Mouse (Mus musculus): ENCODE results near the gene Hist1h4f. TPM values are rescaled to one million over a fixed set of nuclear protein-coding genes. Genes with fewer than 3 reads are reported as not detected.
"Not testable (repeated sequence)": the region's sequence is repeated elsewhere in the genome, so short reads cannot be mapped to it uniquely, and the experiment has no call there.

Gene Hist1h4f
- total and polyA plus RNA-seq, 3 experiments = 0.88 to 19.6 (median 14.7) TPM

DNA sequence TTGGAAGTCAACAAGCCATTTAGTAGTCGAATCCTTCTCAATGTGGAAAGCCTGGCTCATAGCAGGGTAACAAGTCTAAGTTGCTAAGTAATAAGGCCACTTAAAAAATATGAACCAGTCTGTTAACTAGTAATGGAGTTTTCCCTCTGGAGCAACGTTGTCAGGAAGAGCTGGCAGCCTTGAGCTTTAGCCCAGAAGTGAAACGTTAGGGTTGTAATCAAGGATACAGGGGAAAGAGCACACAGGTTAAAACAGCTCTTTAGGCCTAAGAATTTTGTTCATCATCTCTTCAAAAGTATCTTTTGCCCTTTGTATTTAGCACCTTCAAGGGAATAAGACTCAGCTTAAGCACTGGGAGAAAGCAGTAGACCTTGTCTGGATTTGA is 695 bp downstream of the Hist1h4f start:
- Histone ChIP-seq H3K36me3 (ENCODE audit: control insufficient read depth, insufficient read depth, low read length) (no peaks in the 10 kb centered on the region), H3K79me2 (replicated peaks; ENCODE audit: control insufficient read depth, insufficient read depth, low read length) (no peaks in the 10 kb centered on the region), H3K4me3 (peak overlapping the region; percentile 49), H3K4me1 (ENCODE audit: control insufficient read depth, insufficient read depth, low read length) (no peaks in the 10 kb centered on the region; the same call in none of the 2 replicates), H3K27ac (peak overlapping the region; percentile 64), H3K27me3 (ENCODE audit: control insufficient read depth, insufficient read depth, low read length) (no peaks in the 10 kb centered on the region), H3K9ac (ENCODE audit: low read depth, low read length) (no peak overlapping the region)
- intact Hi-C loops (cut with DNase I) = no loop called here
- WGBS = 21% methylated on average over 3 of the region's 3 CpGs
- no peak for TF ChIP-seq POLR2A (IDR thresholded peaks at IDR 0.05; ENCODE audit: insufficient read depth, low read depth, low read length)
- TF ChIP-seq EP300 (IDR thresholded peaks at IDR 0.05; ENCODE audit: insufficient read depth, low read depth, low read length) = no peak
- TF ChIP-seq CTCF (IDR thresholded peaks at IDR 0.05) = no peak
- no peak for DNase-seq

DNA sequence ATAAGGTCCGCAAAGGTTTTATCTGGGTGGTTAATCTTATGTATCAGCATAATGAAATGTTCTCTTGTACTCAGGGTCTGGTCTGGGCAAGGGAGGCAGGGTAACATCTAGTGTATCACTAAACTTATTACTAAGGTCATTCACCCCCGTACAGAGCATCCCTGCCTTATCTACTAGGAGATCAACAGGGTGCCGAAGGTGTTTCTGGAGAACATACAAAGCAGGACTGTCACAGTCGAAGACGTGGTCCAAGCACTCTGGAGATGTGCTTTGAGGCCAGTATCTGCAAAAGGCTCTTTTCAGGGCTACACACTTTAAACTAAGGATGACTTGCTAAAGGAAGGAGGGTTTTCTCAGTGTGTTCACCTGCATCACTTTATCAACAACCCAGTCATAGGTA is 4.8 kb downstream of the Hist1h4f start:
- H3K27me3 ChIP-seq (ENCODE audit: control insufficient read depth, insufficient read depth, low read length) = no peaks in the 10 kb centered on the region
- no peaks in the 10 kb centered on the region for H3K36me3 ChIP-seq (ENCODE audit: control insufficient read depth, insufficient read depth, low read length)
- DNase-seq = no peak
- H3K27ac ChIP-seq = no peak overlapping the region
- no peaks in the 10 kb centered on the region; the same call in 1 of the 2 replicates for H3K4me1 ChIP-seq (ENCODE audit: control insufficient read depth, insufficient read depth, low read length)
- intact Hi-C loops (cut with DNase I) = no loop called here
- TF ChIP-seq CTCF (IDR thresholded peaks at IDR 0.05) = no peak
- no peak for TF ChIP-seq EP300 (IDR thresholded peaks at IDR 0.05; ENCODE audit: insufficient read depth, low read depth, low read length)
- no peak for TF ChIP-seq POLR2A (IDR thresholded peaks at IDR 0.05; ENCODE audit: insufficient read depth, low read depth, low read length)
- H3K4me3 ChIP-seq = no peak overlapping the region
- WGBS = 81% methylated on average over 5 of the region's 5 CpGs
- H3K79me2 ChIP-seq (replicated peaks; ENCODE audit: control insufficient read depth, insufficient read depth, low read length) = no peaks in the 10 kb centered on the region
- H3K9ac ChIP-seq (ENCODE audit: low read depth, low read length) = no peak overlapping the region

DNA sequence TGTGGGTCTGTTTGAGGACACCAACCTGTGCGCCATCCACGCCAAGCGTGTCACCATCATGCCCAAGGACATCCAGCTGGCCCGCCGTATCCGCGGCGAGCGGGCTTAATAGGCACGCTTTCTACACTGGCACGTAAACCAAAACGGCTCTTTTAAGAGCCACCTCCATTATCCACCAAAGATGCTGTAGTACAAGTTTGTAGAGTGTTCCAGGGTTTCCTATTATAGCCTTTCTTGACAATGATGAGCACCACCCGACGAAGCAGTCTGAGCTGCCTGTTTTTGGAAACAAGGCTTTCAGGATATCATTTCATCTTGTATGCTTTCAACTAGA is 6.7 kb downstream of the Hist1h4f start:
- peak overlapping the region; percentile 60 for H3K9ac ChIP-seq (ENCODE audit: low read depth, low read length)

DNA sequence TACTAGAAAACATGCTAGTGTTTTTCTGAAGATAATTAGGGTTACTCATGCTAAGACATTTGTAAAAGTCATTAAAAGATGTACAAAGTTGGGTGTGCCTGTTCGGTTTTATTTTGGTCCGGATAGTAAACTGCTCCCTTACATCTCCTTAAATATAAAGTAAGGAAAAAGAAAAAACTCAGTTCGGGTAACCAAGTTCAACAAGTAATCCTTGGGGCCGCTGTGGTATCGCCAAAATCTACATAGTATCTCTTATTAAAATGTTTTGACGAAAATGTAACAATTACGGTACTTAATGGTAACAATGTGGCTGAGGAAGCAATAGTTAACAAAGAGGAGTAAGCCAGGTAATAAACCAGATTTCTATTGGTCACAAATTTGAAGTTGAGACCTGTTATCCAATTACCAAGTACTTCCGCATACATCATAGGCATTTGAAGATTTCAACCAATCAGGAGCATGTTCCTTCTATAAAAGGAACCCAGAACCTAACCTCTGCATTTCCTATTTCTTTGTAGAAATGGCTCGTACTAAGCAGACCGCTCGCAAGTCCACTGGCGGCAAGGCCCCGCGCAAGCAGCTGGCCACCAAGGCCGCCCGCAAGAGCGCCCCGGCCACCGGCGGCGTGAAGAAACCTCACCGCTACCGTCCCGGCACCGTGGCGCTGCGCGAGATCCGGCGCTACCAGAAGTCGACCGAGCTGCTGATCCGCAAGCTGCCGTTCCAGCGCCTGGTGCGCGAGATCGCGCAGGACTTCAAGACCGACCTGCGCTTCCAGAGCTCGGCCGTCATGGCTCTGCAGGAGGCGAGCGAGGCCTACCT is 7.3 kb downstream of the Hist1h4f start, which contains the start of gene Hist1h3f:
Gene Hist1h3f, plus strand, starts transcription at position 88 of the 822 bp plus-strand sequence.
- Histone ChIP-seq H3K36me3 (ENCODE audit: control insufficient read depth, insufficient read depth, low read length) (no peaks in the 10 kb centered on the region), H3K27ac (peak within 1 kb of the TSS; percentile 84), H3K9ac (ENCODE audit: low read depth, low read length) (peak within 1 kb of the TSS; percentile 95), H3K4me3 (peak within 1 kb of the TSS; percentile 81), H3K79me2 (replicated peaks; ENCODE audit: control insufficient read depth, insufficient read depth, low read length) (no peaks in the 10 kb centered on the region), H3K27me3 (ENCODE audit: control insufficient read depth, insufficient read depth, low read length) (no peaks in the 10 kb centered on the region), H3K4me1 (ENCODE audit: control insufficient read depth, insufficient read depth, low read length) (no peaks in the 10 kb centered on the region; the same call in 1 of the 2 replicates)
- intact Hi-C loops (cut with DNase I) = loop anchor here (2.0 kb wide), 1 partner anchor 13 kb away; the partner anchor contains the start of gene Hist1h4h
- TF ChIP-seq CTCF (IDR thresholded peaks at IDR 0.05) (no peak), POLR2A (IDR thresholded peaks at IDR 0.05; ENCODE audit: insufficient read depth, low read depth, low read length) (peak; percentile 95), EP300 (IDR thresholded peaks at IDR 0.05; ENCODE audit: insufficient read depth, low read depth, low read length) (no peak)
- peak; percentile 78 to 80 for DNase-seq
- under 1% methylated on average over 30 of the region's 45 CpGs for WGBS

More for the DNA sequence above, 6.7 kb downstream of the Hist1h4f start:
- intact Hi-C loops (cut with DNase I) = loop anchor here (2.0 kb wide), 1 partner anchor 14 kb away; the partner anchor contains the start of gene Hist1h4h
- WGBS = 0% methylated on average over 13 of the region's 14 CpGs
- not testable (repeated sequence) for H3K4me1 ChIP-seq (ENCODE audit: control insufficient read depth, insufficient read depth, low read length); H3K79me2 ChIP-seq (replicated peaks; ENCODE audit: control insufficient read depth, insufficient read depth, low read length); H3K27ac ChIP-seq; H3K27me3 ChIP-seq (ENCODE audit: control insufficient read depth, insufficient read depth, low read length); H3K36me3 ChIP-seq (ENCODE audit: control insufficient read depth, insufficient read depth, low read length); DNase-seq
- peak overlapping the region; percentile 81 for H3K4me3 ChIP-seq

DNA sequence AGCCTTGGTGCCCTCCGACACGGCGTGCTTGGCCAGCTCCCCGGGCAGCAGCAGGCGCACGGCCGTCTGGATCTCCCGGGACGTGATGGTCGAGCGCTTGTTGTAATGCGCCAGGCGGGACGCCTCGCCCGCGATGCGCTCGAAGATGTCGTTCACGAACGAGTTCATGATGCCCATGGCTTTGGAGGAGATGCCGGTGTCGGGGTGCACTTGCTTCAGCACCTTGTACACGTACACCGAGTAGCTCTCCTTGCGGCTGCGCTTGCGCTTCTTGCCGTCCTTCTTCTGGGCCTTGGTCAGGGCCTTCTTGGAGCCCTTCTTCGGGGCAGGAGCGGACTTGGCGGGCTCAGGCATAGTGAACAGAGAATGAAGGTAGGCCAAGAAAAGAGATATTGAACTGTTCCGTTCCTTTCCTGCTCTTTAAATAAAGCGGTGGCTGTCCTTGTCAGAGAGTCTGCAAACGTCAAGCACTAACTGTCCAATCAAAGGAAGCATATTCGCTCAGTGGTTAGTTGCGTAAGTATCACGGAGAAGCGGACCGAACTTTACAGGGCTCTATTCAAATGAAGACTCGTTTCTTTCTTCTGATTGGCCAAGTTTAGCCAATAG is 8.3 kb downstream of the Hist1h4f start, which contains the start of gene Hist1h2bh:
Gene Hist1h2bh, minus strand, starts transcription at position 394 of the 609 bp plus-strand sequence.
- Histone ChIP-seq H3K27ac (peak within 1 kb of the TSS; percentile 84), H3K4me3 (peak within 1 kb of the TSS; percentile 81), H3K9ac (ENCODE audit: low read depth, low read length) (peak within 1 kb of the TSS; percentile 54)
- H3K27me3 ChIP-seq (ENCODE audit: control insufficient read depth, insufficient read depth, low read length); intact Hi-C loops (cut with DNase I); H3K79me2 ChIP-seq (replicated peaks; ENCODE audit: control insufficient read depth, insufficient read depth, low read length); H3K36me3 ChIP-seq (ENCODE audit: control insufficient read depth, insufficient read depth, low read length); H3K4me1 ChIP-seq (ENCODE audit: control insufficient read depth, insufficient read depth, low read length): not testable (repeated sequence)
- peak; percentile 65 for TF ChIP-seq POLR2A (IDR thresholded peaks at IDR 0.05; ENCODE audit: insufficient read depth, low read depth, low read length)
- under 1% methylated on average over 42 of the region's 42 CpGs for WGBS
- peak; percentile 69 to 79 for DNase-seq

DNA sequence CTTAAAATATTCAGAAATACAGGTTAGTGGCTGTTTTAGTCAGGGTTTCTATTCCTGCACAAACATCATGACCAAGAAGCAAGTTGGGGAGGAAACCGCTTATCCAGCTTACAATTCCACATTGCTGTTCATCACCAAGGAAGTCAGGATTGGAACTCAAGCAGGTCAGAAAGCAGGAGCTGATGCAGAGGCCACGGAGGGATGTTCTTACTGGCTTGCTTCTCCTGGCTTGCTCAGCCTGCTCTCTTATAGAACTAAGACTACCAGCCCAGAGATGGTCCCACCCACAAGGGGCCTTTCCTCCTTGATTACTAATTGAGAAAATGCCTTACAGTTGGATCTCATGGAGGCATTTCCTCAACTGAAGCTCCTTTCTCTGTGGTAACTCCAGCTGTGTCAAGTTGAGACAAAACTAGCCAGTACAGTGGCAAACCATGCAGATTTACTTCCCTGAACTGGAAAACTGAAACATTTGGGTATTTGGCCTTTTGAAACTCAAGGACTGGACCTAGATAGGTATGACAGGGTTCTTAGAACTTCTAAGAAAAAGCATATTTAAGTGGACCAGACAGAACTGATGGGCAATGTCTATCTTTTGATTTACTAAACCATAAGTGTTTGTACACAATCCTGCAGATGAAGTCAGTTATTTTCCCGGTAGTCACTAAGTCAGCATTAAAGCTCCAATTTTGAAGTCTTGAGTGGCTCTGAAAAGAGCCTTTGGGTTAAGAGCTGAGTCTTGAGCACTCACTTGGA is 9.0 kb downstream of the Hist1h4f start:
- DNase-seq; H3K36me3 ChIP-seq (ENCODE audit: control insufficient read depth, insufficient read depth, low read length); H3K27me3 ChIP-seq (ENCODE audit: control insufficient read depth, insufficient read depth, low read length); intact Hi-C loops (cut with DNase I); H3K27ac ChIP-seq; H3K79me2 ChIP-seq (replicated peaks; ENCODE audit: control insufficient read depth, insufficient read depth, low read length); H3K4me1 ChIP-seq (ENCODE audit: control insufficient read depth, insufficient read depth, low read length): not testable (repeated sequence)
- peak overlapping the region; percentile 81 for H3K4me3 ChIP-seq
- H3K9ac ChIP-seq (ENCODE audit: low read depth, low read length) = peak overlapping the region; percentile 54
- 16% methylated on average over 3 of the region's 3 CpGs for WGBS

Measured in heart, adult 2 months (tissue).